Mouse (Mus musculus) spleen, adult 18-20 months (tissue): ENCODE data around the gene Irf3.

Experiments used
- DNase-seq, 2 experiments: peaks; one replicate each; pipeline ENCODE4 v3.0.0; 2022; ENCODE audit warnings: mixed read lengths in 2 of 2

The Irf3 gene

DNA sequence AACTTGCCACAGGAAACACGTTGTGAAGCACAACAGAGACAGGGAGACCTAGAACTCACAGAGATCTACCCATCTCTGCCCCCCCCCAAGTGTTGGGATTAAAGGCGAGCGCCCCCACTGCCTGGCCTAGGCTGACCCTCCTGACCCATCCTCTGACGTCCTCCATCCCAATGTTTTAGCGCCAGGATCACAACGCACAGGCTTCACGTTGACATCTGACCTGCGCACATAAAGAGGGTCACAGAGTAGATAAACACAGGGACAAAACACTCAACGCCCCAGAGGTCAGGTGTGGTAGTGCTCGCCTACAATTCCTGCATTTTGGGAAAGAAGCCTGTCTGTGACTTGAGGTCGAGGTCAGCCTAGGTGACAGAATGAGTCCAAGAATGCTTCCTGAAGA, 39.3 kb downstream of the Irf3 start:
- DNase-seq, result no peak

DNA sequence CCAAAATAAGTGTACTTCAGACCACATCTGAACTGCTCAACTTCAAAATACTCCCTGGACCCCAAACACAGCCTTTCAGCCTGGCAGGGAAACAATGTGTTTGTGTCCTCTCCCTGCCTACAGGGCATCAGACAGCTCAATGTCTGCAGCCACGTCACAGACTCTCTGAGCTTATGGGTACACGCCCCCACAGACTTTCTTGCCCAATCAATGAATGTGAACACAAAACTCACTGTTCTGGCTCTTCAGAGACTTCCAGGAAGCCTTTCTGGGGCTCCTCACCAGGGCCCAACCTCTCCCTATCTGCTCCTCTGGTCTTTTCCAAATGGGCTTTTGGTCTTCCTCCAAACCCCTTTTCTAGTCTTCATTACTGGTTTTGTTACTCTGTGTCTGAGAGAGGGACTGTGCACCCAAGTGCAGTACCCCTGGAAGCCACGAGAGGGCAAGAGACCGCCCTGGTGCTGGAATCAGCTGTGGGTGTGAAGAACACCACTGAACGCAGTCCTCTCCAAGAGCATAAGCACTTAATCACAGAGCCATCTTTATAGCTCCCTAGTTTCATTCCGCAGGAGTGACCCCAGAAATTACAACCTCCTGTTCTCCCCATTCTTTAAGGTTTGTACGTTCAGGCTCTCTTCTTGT, 40.4 kb downstream of the Irf3 start:
- peak; percentile 41 to 66 for DNase-seq

DNA sequence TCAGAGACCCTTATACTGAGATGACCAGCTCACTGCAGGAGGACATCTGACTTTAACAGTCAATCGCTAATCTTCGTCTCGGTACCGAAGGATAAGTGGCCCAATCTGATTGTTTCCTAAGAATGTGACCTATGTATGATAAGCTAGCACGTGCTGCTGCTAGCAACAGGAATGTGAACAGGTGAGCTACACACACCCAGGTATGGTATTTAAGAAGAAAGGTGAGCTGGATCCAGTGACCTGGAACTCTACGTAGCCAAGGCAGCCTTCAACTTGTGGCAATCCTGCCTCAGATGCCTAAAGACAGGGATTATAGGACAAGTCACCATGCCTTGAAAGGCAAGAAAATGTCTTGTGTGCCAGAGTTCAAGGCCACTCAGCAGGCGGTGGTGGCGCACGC, 41.0 kb downstream of the Irf3 start:
- DNase-seq, result no peak

DNA sequence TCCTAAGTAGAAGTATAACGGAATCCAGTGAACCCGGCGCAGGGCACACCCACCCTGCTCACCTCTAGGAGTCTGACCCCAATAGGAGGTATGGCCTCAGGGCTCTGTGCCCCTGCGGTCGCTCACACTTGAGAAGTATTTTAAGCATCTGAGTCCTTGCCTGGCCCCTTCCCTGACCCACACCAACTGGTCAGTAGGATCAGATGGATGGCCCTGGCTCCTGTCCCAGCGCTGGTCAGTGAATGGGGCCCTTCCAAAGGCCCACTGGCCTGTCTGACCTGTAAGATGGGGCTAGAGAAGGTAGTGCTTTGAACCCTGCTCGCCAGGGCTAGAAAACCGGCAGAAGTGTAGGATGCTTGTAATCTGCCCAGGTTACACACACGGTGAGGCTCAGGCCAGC, 43.4 kb downstream of the Irf3 start:
- DNase-seq, result no peak

DNA sequence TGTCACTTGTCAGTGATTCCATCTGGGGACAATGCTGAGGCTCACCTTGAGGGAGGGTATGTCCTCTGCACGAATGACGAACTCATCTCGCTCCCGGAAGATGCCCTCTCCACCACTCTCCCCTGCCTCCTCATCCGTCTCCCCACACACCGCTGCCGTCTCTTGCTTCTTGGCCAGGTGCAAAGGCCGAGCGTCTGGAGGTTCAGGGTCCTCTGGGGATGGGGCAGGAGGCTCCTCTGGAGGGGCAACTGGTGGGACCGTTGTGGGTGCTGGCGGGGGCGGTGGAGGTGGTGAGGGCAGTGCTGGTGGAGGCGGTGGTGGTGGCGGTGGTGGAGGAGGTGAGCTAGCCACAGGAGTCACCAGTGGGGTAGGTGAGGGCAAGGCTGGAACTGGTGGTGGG, 45.9 kb downstream of the Irf3 start:
- DNase-seq, result no peak

DNA sequence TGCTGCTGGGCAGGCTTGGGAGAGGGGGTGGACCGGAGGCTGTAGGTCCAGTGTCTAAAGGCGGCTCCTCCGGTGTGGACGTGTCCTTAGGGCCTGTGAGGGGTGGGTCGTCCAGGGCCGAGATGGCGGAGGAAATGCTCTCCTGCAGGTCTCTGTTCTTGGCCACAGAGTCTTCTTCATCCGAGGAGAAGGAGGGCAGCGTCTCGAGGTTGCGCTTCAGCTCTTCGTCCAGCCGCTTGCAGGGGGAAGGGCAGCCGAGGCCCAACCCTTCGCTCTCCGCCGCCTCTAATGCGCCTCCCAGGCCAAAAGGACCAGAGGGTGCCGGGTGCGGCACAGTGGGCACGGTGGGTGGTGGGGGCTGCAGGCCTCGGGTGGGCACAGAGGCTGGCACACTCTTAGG, 48.3 kb downstream of the Irf3 start:
- no peak for DNase-seq

DNA sequence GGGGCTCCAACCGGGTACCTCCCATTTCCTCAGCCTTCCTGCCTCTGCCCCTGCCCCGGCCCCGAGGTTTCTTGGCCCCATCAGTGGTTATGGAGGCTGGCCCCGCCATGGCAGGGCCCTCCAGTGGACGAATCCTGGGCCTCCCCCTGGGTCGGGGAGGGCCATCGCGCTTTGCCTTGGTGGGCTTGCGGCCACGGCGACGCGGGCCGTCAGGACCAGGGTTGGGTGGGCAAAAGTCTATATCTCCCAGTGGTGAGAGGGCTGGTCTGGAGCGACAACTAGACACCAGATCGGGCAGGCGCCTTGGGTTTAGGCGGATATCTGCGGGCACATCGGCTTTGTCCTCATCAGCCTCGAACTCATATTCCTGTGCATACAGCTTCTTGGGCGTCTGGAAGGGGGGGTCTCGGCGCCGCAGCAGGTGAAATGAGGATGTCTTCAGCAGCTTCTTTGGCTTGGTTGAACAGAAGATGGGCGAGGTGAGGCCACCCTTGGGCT, 49.5 kb downstream of the Irf3 start:
- no peak for DNase-seq

DNA sequence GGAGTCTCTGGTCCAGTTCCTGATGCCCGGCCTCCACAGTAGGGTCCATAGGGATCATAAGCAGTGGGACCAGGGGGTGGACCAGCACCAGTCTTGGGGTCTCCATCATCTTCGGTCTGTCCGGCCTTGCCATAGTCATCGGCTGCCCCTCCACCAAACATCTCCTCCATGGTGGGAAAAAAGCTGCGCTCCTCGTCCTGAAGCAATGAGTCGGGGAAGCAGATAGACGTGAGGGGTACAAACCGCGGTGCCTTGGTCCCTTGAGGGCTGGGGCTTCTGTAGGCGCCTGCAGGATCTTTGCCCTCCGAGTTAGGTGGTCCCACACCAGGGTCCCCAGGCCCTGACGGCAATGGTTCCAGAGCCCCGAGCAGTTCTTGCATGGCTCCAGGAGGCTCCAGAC, 50.0 kb downstream of the Irf3 start:
- no peak for DNase-seq

DNA sequence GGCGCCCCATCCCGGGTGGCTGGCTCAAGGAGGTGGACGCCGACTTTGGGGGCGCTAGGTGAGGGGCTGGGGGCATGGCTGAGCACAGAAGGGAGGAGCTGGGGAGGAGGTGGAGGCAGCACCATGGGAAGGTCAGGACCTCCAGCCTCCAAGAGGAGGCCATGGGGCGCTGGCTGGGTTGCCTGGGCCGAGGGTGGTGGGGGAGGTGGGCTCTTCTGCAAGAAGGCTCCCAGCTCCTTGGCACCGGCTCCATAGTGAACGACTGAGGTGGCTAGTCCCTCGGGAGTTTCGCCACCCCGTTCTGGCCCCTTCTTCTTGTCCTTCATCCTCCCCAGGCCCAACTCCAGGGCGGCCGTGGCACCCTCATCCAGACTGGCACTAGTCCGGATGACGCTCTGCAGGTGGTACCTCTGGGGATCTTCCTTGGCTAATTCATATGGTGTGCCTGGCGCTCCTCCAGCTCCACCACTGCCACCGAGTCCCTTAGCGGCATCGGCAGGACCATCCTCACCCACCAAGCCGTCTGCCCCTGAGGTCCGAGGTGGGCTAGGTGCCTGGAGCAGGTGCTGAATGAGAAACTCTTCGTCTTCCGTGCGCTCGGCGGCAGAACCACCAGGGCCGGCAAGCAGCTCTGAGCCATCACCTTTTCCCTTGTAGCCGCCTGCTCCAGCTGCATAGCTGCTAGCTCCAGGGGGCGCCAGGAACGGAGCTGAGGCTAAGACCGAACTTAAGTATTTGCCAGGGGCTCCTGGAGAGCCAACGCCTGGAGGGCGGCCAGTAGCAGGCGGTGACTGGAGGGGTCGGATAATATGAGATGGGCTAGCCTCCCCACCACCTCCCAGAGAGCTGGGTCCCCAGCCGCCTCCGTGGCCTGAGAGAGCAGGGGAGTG, 50.8 kb downstream of the Irf3 start:
- DNase-seq, result no peak

DNA sequence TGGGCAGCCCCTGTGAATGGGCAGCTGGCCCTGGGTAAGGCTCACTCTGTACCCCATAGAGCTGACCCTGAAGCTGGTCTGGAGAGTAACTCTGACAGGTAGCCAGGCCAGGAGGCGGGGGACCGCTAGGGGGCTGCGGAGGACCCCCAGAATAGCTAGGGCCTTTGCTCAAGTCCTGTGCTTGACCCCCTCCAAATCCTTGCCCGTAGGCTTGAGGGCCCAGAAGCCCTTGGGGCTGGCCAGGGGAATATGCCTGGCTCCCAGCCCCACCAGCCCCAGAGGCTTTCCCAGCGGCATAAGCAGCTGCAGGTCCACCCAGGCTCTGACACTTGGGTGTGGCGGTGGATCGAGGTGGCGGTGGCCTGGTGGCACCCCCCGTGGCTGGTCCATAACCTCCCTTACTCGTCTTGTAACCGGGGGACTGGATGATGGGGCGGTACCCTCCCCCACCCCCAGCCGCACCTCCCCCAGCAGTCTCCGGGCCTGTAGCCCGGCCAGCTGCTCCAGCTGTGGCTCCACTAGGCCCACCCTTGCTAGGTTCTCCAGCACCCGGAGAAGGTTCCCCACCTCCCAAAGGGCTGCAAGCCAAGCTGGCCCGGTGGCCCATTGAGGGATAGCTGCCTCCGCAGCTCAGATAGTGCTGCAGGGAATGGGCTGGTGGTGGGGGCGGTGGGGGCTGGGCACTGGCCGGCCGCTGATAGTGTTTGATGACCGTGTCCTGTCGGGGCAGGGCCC, 51.6 kb downstream of the Irf3 start:
- no peak for DNase-seq

DNA sequence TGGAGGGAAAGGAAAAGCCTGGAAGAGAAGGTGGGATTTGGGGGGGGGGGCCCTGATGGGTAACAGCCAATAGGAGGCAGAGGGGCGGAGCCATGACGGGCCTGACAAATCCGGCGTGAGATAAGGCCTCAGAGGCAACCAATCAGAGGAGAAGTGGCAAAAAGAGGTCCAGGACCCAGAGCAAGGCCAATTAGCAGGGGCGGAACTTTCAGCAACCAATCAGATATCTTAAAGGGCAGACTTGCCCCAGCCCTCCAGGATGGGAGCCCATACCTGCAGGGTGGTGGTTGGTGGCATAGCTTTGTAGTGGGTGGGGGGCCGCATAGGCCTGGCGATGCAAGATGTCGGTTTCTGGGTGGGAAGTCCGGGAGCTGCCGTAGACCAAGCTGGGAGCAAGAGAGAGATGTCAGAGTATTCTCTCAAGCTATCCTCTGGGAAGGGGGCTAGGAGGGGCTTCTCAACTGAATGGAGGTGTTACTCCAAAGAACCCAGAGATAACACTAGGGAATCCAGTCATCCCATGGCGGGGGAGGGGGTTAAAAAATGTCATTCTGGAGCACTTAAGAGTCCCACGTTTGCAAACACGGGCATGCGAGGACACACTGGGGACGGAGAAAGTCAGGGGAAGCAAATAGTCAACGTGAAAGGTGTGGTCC, 53.6 kb downstream of the Irf3 start:
- DNase-seq, result peak in 1 of 2 experiments; percentile 22

DNA sequence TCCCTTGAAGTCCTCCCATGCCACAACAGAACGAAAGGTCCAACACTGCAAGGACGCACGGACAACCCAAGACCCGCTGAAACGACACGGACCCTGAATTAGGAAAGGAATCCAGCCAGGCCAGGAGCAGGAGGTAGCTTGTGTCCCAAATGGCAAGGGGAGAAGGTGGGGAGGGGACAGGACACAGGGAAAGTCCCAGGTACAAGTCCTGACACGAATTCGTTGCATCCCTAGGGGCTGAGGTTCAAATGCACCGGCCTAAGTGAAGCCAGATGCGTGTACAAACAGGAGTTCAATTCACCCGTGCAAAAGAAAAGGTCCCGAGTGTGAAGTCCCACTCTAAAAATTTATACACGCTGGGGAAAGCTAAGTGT, 54.1 kb downstream of the Irf3 start:
- DNase-seq, result no peak
